Mouse (Mus musculus) embryonic fibroblast, embryonic 13.5 days (primary cell): ENCODE results near the gene Zmat5. TPM values are rescaled to one million over a fixed set of nuclear protein-coding genes. Genes with fewer than 3 reads are reported as not detected.

Experiments used
- H3K27ac ChIP-seq: 2 replicates; pipeline ENCODE4 v1.5.1; 2012; ENCODE audit warnings: low read length, control low read depth, inconsistent platforms; ENCODE audit not compliant: insufficient read depth
- H3K4me1 ChIP-seq: 2 replicates; pipeline ENCODE4 v1.6.1; 2011; ENCODE audit warnings: low read length; ENCODE audit not compliant: control insufficient read depth, insufficient read depth
- H3K4me3 ChIP-seq: 2 replicates; pipeline ENCODE4 v1.5.1; 2011; ENCODE audit warnings: mild to moderate bottlenecking, control low read depth, low read length; ENCODE audit not compliant: insufficient read depth
- CTCF ChIP-seq: IDR thresholded peaks from 2 replicates; pipeline ENCODE4 v1.5.1; 2011; ENCODE audit warnings: mild to moderate bottlenecking, control low read depth, low read length, moderate library complexity, borderline replicate concordance; ENCODE audit not compliant: insufficient read depth
- POLR2A ChIP-seq: IDR thresholded peaks from 2 replicates; pipeline ENCODE4 v1.6.1; 2011; ENCODE audit warnings: low read depth, mild to moderate bottlenecking, control low read depth, low read length, moderate library complexity
- polyA plus RNA-seq: library from polyadenylated mRNA; stranded (reverse); fragments of >200 nt; gene quantifications from 2 replicates; pipeline ENCODE4 v1.2.4, GENCODE M21; 2011; ENCODE audit warnings: low read depth; ENCODE audit not compliant: missing spikeins, insufficient read length

The Zmat5 gene
- polyA plus RNA-seq, 1 experiment = 9.4 TPM

DNA sequence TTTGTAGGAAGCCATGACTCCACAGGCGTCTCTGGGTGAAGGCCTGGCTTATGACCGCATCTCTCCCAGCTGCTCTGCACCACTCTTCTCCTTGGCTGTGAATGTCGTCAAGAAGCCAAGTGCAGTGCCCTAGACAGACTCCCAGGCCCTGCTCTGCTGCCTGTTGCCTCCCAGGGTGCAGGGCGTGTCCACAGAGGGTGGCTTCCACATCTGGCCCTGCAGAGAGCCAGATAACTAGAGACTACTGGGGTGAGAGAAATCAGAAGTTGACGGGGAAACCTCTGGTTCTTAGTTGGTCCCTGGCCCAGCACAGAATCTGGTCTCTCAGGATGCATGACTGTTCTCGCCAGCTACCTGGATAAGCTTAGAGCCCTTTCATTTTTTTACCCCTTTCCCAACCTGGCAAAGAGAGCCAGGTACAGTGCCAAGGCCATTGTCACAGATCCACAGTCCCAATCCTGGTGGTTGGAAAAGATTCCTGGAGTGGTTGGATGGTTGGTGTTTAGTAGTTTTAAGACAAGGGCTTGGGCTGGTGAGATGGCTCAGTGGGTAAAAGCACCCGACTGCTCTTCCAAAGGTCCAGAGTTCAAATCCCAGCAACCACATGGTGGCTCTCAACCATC lies 27.1 kb upstream of the Zmat5 start:
- H3K4me1 ChIP-seq = no peaks in the 10 kb centered on the region
- H3K4me3 ChIP-seq = no peak overlapping the region
- no peak overlapping the region for H3K27ac ChIP-seq
- no peak for TF ChIP-seq POLR2A

DNA sequence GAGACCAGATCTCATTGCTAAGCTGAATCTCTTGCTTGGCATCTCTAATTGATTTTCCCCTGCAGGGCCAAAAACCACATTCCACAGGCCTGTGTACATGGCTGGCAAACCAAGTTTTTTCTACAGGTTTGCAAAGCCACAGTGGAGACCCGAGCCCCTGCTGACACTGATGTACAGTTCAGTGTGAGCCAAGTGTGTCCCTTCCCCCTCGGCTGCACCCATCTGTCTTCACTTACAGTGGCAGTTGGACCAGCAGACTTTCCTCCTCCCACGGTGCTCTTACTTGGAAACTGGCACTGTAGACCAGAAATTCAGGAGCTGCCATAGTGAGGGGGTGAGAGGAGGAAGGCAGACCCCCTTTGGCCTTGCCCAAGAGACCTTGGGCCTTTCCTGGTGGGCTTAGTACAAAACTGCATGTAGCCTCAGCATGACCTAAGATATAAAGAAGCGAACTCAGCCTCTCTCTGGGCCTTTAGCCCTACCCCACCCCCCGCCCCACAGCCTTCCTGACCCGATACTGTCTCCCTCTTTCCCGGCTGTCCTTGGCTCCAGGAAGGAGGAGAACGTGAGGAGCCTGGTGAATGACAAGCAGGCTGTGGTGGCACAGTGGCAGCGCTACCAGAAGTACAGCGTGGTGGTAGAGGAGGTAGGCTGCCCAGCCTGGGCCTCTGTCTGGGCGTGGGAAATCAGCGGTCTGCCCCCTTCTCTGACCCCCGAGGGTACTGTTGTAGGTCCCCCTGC lies 25.6 kb upstream of the Zmat5 start:
- no peak overlapping the region; the same call in 1 of the 2 replicates for H3K27ac ChIP-seq
- TF ChIP-seq CTCF (no peak), POLR2A (no peak)
- H3K4me3 ChIP-seq = no peak overlapping the region
- H3K4me1 ChIP-seq = no peaks in the 10 kb centered on the region

DNA sequence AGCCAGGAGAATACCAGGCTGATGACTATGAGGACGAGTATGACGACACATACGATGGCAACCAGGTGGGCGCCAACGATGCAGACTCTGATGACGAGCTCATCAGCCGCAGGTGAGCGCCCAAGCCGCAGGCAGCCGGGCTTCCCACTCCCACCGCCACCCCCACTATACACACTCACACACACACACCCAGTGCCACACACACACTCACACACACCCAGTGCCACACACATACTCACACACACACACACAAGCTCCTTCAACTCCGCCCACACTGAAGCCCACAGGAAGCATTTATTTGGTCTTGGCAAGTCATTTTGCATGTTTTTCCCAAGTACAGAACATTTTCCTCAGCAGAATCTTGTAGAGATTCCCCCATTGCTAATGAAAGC lies 25.0 kb upstream of the Zmat5 start:
- Histone ChIP-seq H3K4me3 (no peak overlapping the region), H3K27ac (no peak overlapping the region), H3K4me1 (no peaks in the 10 kb centered on the region)
- TF ChIP-seq POLR2A (no peak), CTCF (no peak)

DNA sequence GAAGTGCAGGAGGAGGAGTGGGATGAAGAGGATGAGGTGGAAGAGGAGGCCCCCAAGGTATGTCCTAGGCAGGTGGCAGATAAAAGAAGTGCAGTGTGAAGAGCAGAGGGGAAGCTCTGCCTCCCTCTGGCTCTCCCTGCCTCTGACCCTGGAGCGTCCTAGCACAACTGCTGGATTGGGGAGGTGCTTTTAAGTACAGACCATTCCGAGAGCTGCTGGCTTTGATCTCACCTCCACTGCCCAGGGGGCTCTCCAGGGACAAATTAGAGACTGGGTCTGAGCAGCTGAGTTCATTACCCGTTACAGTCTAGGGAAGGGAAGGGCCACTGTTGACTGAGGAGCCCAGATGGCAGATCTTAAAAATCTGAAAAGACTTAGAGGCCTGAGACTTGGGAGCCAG lies 24.4 kb upstream of the Zmat5 start:
- no peaks in the 10 kb centered on the region for H3K4me1 ChIP-seq
- TF ChIP-seq CTCF (no peak), POLR2A (no peak)
- H3K27ac ChIP-seq = no peak overlapping the region
- H3K4me3 ChIP-seq = no peak overlapping the region

DNA sequence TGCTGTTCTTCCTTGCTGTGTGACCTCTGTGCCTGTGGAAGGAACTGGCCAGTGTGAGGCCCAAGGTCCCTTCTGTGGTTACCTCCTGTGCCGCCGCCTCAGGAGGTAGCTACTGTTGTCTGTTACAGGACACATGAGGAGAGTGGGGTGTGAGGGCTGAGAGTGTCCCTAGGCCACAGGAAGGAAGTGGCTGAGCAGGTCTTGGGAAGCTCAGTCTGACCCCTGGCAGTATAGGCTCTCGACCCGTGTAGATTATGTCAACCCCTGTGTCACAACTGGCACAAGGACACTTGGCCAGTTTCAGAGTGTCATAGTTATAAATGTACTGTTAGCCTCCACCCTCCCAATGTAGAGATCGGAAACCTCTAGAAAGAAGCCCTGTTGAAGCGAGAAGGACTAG lies 21.0 kb upstream of the Zmat5 start:
- TF ChIP-seq POLR2A = no peak
- TF ChIP-seq CTCF = no peak
- H3K4me3 ChIP-seq = no peak overlapping the region
- no peak overlapping the region for H3K27ac ChIP-seq
- no peaks in the 10 kb centered on the region for H3K4me1 ChIP-seq

DNA sequence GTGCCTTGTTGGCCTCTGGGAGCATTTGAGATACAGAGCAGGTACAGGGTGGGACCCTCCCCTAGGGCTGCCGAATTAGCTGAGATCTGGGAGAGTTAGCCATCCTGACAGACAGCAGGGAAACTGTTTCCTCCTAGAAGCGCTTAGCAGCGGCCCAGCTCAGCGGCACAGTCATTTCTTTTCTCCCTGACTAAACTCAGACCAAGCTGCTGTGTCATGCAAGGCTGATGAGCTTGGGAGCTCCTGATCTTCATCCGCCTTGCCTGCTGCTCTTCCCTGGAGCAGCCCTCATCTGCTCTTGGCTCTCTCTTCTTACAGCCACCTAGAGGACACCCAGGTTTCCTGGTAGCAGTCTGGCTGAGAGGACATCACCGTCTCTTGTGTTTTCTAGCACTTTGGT lies 20.3 kb upstream of the Zmat5 start:
- no peak overlapping the region for H3K27ac ChIP-seq
- no peaks in the 10 kb centered on the region for H3K4me1 ChIP-seq
- no peak for TF ChIP-seq POLR2A
- no peak for TF ChIP-seq CTCF
- H3K4me3 ChIP-seq = no peak overlapping the region

DNA sequence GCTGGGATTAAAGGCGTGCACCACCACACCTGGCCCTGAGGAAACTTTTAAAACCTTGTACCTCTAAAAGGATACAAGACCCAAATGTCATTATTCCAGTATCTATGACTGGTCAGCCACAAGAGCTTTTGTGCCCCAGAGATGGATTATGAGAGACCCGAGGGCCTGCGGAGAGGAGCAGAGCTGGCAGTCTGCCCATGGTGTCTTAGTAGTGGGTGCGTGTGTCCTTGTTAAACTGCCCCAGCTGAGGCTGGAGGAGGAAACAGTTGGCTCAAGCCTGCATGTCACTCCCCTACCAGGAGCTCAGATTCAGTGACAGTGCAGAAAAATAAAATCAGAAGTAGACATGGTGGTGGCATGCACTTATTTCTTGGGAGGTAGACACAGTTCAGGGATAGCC lies 19.4 kb upstream of the Zmat5 start:
- Histone ChIP-seq H3K27ac (no peak overlapping the region), H3K4me3 (no peak overlapping the region), H3K4me1 (no peaks in the 10 kb centered on the region)
- TF ChIP-seq CTCF = no peak
- TF ChIP-seq POLR2A = no peak

DNA sequence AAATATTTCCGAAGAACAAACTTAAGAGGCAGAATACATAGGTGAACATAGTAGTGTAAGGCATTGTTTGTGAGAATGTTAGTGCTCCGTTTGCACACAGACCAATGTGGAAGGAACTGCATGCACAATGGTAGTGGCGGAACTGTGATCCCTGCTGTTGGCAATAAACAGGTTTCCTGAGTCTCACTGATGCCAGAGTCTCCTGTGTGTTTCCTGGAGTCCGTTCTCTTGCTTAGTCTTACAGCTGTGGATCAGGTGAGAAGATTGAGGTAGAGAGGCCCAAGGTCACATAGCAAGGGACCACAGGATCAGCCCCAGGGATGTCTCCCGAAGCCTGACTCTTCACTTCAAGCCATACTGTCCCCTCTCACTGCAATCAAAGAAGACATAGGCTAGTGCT lies 19.0 kb upstream of the Zmat5 start:
- Histone ChIP-seq H3K4me3 (no peak overlapping the region), H3K4me1 (no peaks in the 10 kb centered on the region), H3K27ac (no peak overlapping the region)
- no peak for TF ChIP-seq POLR2A
- no peak for TF ChIP-seq CTCF

DNA sequence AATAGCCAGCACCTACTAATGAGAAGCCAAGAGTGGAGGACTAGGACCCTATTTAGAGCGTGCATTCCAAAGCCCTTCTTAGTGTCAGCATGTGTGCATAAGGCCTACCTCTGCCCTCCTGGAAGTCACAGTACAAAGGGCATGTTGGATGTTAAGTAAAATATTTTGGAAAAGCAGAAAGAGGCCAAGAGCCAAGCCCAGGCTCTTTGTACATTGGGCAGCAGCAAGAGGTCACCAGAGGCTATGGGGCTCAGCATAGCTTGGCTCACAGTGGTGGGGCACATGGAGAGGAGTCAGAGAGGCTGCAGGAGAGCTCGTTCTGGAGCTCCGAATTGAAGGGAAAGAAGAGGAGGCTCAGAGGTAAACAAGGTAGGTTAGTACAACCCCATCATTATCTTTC lies 17.5 kb upstream of the Zmat5 start:
- Histone ChIP-seq H3K27ac (no peak overlapping the region), H3K4me1 (no peaks in the 10 kb centered on the region), H3K4me3 (no peak overlapping the region)
- no peak for TF ChIP-seq POLR2A
- no peak for TF ChIP-seq CTCF

DNA sequence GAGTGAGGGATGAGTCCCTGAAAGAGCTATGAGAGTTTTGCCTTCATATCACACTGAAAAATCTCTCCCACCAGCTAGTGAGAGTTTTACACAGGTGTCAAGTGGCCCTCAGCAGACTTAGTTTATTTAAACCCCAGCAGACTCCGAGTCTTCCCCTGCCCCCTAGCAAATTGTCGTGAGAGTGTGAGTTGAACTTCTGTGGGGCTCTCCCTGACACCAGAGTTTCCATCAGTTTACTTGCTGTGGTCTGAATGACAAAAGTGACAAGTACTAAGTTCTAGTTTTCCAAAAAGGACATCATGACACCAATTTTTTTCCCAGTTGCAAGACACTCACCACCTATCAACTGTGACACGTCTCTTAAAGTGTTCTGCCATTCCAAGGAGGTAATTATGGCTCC lies 16.6 kb upstream of the Zmat5 start:
- Histone ChIP-seq H3K4me3 (no peak overlapping the region), H3K4me1 (no peaks in the 10 kb centered on the region), H3K27ac (no peak overlapping the region)
- no peak for TF ChIP-seq CTCF
- no peak for TF ChIP-seq POLR2A
